Comparison of ENCODE assay signal across 22 mouse cellular contexts in the genomic region with DNA sequence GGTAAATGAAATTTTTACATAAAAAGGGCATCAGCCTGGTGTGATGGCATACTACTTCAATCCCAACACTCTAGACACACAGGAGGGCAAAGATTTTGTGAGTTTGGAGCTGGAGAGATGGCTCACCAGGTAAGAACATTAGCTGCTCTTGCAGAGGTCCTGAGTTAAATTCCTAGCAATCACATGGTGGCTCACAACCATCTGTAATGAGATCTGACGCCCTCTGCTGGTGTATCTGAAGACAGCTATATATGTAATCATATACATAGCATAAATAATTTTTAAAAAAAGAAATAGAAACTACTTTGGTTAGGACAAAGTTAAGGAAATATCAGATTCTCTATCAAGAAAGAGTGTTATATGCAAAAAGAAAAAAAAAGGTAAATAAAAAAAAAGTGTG. TPM values are rescaled to one million over a fixed set of nuclear protein-coding genes. Genes with fewer than 3 reads are reported as not detected.
DNase-seq lines count a peak whose midpoint lies in the region; ATAC-seq and TF ChIP-seq lines count a peak whose summit lies in the region.
"Had no signal": no experiment of that assay in that cellular context is flagged by ENCODE, and none has a peak within 500 bp of the region (broad histone marks: within the 10 kb centered on the region; RNA-seq: fewer than 3 reads in every experiment).

No protein-coding gene starts in this region.

- DNase-seq in CD4-positive, CD25-positive, alpha-beta regulatory T cell, adult 2 months (ENCODE audit: low read depth, low spot score): peak; percentile 19
- DNase-seq in layer of hippocampus, adult 2 months (ENCODE audit: low spot score in 2 of 2): no peak
- DNase-seq in layer of hippocampus, adult 9-11 months: no peak
- DNase-seq in gastrocnemius, postnatal 25 days: no peak
- DNase-seq: cerebellum, adult 11-12 months; cerebellum, postnatal 14 days; forebrain, postnatal 0 days; kidney, adult 11 months; lung, postnatal 4 days; right cerebral cortex, adult 18-20 months; right cerebral cortex, postnatal 4 days had no signal

- H3K4me2 ChIP-seq in forebrain, embryonic 13.5 days: no peak overlapping the region
- H3K4me2 ChIP-seq: heart, embryonic 11.5 days; lung, embryonic 15.5 days; neural tube, embryonic 15.5 days had no signal

- no peak overlapping the region for H3K9ac ChIP-seq in forebrain, embryonic 13.5 days
- H3K9ac ChIP-seq: forebrain, postnatal 0 days; lung, embryonic 15.5 days; neural tube, embryonic 15.5 days had no signal

- H3K9me3 ChIP-seq in E14TG2a.4 (ENCODE audit: low read length): no peaks in the 10 kb centered on the region
- H3K9me3 ChIP-seq in forebrain, embryonic 13.5 days (replicated peaks): no peaks in the 10 kb centered on the region
- H3K9me3 ChIP-seq: lung, embryonic 15.5 days; neural tube, embryonic 15.5 days had no signal

- H3K27ac ChIP-seq in layer of hippocampus, adult 2 months: 0 out of 2 replicates have a peak overlapping the region, but pooled peaks have one; percentile 40
- H3K27ac ChIP-seq in bone marrow macrophage, adult 2 months (ENCODE audit: insufficient read depth, low read depth, low read length): 0 out of 2 replicates have a peak overlapping the region, but pooled peaks have one; percentile 3
- H3K27ac ChIP-seq in forebrain, embryonic 13.5 days: no peak overlapping the region
- H3K27ac ChIP-seq: forebrain, embryonic 10.5 days; hindbrain, postnatal 0 days; lung, embryonic 15.5 days; neural tube, embryonic 15.5 days had no signal

- H3K36me3 ChIP-seq in E14TG2a.4 (ENCODE audit: insufficient read depth, low read length): peaks cover 9% of the 10 kb centered on the region
- peaks cover 3% of the 10 kb centered on the region; the same call in 1 of the 2 replicates for H3K36me3 ChIP-seq in forebrain, embryonic 13.5 days (ENCODE audit: poor library complexity, severe bottlenecking)
- H3K36me3 ChIP-seq: lung, embryonic 15.5 days; neural tube, embryonic 15.5 days had no signal

- no peaks in the 10 kb centered on the region for H3K27me3 ChIP-seq in E14TG2a.4 (ENCODE audit: insufficient read depth, low read length)
- H3K27me3 ChIP-seq in forebrain, embryonic 13.5 days: no peaks in the 10 kb centered on the region
- H3K27me3 ChIP-seq: CH12.LX; lung, embryonic 15.5 days; neural tube, embryonic 15.5 days had no signal

- WGBS in forebrain, embryonic 13.5 days: 85% methylated on average over 1 of the region's 1 CpGs

- TF ChIP-seq POLR2A in bone marrow macrophage, adult 2 months (IDR thresholded peaks at IDR 0.05; ENCODE audit: borderline replicate concordance, low read depth, low read length): no peak

- H3K4me3 ChIP-seq in layer of hippocampus, adult 2 months: no peak overlapping the region
- H3K4me3 ChIP-seq in E14TG2a.4 (replicated peaks; ENCODE audit: low read length): no peak overlapping the region
- no peak overlapping the region for H3K4me3 ChIP-seq in bone marrow macrophage, adult 2 months (ENCODE audit: insufficient read depth, low read length)
- H3K4me3 ChIP-seq in forebrain, embryonic 13.5 days: no peak overlapping the region
- H3K4me3 ChIP-seq: forebrain, embryonic 10.5 days; lung, embryonic 15.5 days; neural tube, embryonic 15.5 days had no signal

- peak; percentile 35; the same call in 1 of the 2 replicates for TF ChIP-seq CTCF in layer of hippocampus, adult 2 months (conservative IDR thresholded peaks at IDR 0.05)
- peak; percentile 28 for TF ChIP-seq CTCF in E14TG2a.4 (conservative IDR thresholded peaks at IDR 0.05; ENCODE audit: low read length)
- no peak for TF ChIP-seq CTCF in bone marrow macrophage, adult 2 months (IDR thresholded peaks at IDR 0.05; ENCODE audit: low read depth, low read length)

- H3K4me1 ChIP-seq in E14TG2a.4 (replicated peaks; ENCODE audit: low read depth, low read length): peaks cover 28% of the 10 kb centered on the region
- H3K4me1 ChIP-seq in bone marrow macrophage, adult 2 months (ENCODE audit: control insufficient read depth, insufficient read depth, low read length): peaks cover 23% of the 10 kb centered on the region
- H3K4me1 ChIP-seq in forebrain, embryonic 13.5 days: peaks cover 8% of the 10 kb centered on the region; the same call in 1 of the 2 replicates

- ATAC-seq in CD4-positive, CD25-positive, alpha-beta regulatory T cell, adult 4 months: no peak
- no peak for ATAC-seq in forebrain, embryonic 13.5 days
- ATAC-seq: hindbrain, postnatal 0 days; midbrain, embryonic 16.5 days had no signal

RNA-seq across cellular contexts. Expression of a gene that starts 4.2 kb away (rescaled TPM):
- polyA plus RNA-seq in CD4-positive, CD25-positive, alpha-beta regulatory T cell, adult 4 months (2017; shearing (Covaris generic)): 1 to 10 TPM; 7.6 to 7.8 TPM
- total RNA-seq in layer of hippocampus, adult 2 months (2021): 10 to 100 TPM; 36.1 to 36.8 TPM
- polyA plus RNA-seq in bone marrow macrophage, adult 2 months (2012; ENCODE audit: insufficient read depth, insufficient read length, missing spikeins): 45.5 and 47.4 TPM in 2 replicates
- polyA plus RNA-seq in forebrain, embryonic 13.5 days (2015; fragmentation: Nextera tagmentation; extraction: Ambion mirVana): 6.5 and 7.5 TPM in 2 replicates
- total RNA-seq in gastrocnemius, postnatal 25 days (2021): 10 to 100 TPM in 1 of 2 experiments, 1 to 10 TPM in 1; 9.6 to 13.0 TPM

RNA-seq across cellular contexts. Expression of a gene that starts 34.1 kb away (rescaled TPM):
- polyA plus RNA-seq in CD4-positive, CD25-positive, alpha-beta regulatory T cell, adult 4 months (2017; shearing (Covaris generic)): 10 to 100 TPM; 12.3 to 18.1 TPM
- 10 to 100 TPM; 14.3 to 17.2 TPM for total RNA-seq in layer of hippocampus, adult 2 months (2021)
- 8.2 and 9.5 TPM in 2 replicates for polyA plus RNA-seq in bone marrow macrophage, adult 2 months (2012; ENCODE audit: insufficient read depth, insufficient read length, missing spikeins)
- polyA plus RNA-seq in forebrain, embryonic 13.5 days (2015; fragmentation: Nextera tagmentation; extraction: Ambion mirVana): 47.3 and 47.9 TPM in 2 replicates
- 1 to 10 TPM; 4.4 to 4.7 TPM for total RNA-seq in gastrocnemius, postnatal 25 days (2021)
